Mouse (Mus musculus): ENCODE measurements around the gene Nsun7. TPM values are rescaled to one million over a fixed set of nuclear protein-coding genes. Genes with fewer than 3 reads are reported as not detected.

The Nsun7 gene
- polyA plus RNA-seq, 1 experiment, result 1.3 TPM

DNA sequence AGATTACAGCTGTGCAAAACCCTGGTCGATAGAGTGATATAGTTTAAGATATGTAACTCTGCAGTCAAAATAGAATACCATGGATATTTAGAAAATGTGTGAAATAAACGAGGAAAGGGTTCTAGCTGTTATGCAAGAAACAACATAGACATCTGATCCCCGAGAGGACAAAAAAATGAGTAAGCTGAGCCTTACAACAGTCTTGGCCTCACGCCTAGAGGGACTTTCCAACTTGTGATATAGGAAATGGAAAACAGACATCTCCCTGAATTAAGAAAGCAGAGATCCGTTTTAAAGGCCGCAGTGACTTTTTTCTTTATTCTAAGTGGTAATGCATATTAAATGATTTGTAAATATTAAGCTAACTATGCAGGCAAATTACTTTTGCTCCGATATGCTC lies 9.9 kb downstream of the Nsun7 start:
- Histone ChIP-seq H3K4me1 (ENCODE audit: control insufficient read depth, insufficient read depth, low read length) (no peaks in the 10 kb centered on the region), H3K4me3 (replicated peaks; ENCODE audit: extremely low read depth, low read depth, low read length) (no peak overlapping the region)
- no peak for DNase-seq
- 58% methylated on average over 7 of the region's 7 CpGs for WGBS
- TF ChIP-seq CTCF (IDR thresholded peaks at IDR 0.05; ENCODE audit: insufficient read depth, low read length) (no peak), POLR2A (IDR thresholded peaks at IDR 0.05; ENCODE audit: borderline replicate concordance, extremely low read depth, low read depth, low read length) (no peak)

DNA sequence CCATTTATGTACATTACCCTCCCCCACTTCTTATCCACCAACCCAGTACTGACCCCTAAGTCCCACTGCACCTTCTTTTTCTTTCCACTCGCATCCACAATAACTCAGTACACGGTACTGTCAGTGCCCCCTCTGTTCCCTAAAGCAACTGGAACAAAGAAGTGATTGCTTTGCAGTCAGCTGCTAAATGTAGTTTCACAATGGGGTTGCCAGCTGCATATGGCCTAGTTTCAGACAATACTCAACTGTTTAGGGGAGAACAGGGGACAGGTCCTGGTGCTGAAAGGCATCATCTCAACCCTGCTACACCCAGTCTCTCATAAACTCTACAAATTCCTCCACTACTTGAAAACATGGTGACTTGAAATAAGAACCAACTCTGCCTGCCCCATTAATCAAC lies 11.4 kb downstream of the Nsun7 start:
- 80% methylated on average over 2 of the region's 2 CpGs for WGBS
- no peaks in the 10 kb centered on the region for H3K4me1 ChIP-seq (ENCODE audit: control insufficient read depth, insufficient read depth, low read length)

DNA sequence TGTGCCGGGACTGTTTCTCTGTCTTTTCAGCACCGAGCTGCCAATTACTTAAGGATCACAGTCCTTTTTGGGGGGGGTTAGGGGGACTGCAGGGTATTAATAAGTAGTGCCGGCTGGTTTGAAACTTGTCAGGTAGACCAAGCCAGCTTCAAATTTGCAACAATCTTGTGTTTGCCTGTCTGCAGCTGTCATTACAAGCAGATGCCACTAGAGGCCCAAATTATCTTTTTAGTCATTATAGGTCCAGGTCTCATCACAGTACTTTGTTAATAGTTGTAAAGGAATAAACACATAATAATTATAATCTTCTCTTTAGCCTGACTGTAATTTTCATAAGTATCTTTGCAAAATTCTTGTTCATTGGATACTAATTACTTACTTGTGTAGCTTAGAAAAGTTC lies 14.7 kb downstream of the Nsun7 start:
- DNase-seq, result no peak
- no peak for TF ChIP-seq POLR2A (IDR thresholded peaks at IDR 0.05; ENCODE audit: borderline replicate concordance, extremely low read depth, low read depth, low read length)
- TF ChIP-seq CTCF (IDR thresholded peaks at IDR 0.05; ENCODE audit: insufficient read depth, low read length), result no peak
- WGBS, result 62% methylated on average over 3 of the region's 3 CpGs
- no peak overlapping the region for H3K4me3 ChIP-seq (replicated peaks; ENCODE audit: extremely low read depth, low read depth, low read length)
- no peaks in the 10 kb centered on the region for H3K4me1 ChIP-seq (ENCODE audit: control insufficient read depth, insufficient read depth, low read length)

More for the DNA sequence above, 11.4 kb downstream of the Nsun7 start:
- no peak overlapping the region for H3K4me3 ChIP-seq (replicated peaks; ENCODE audit: extremely low read depth, low read depth, low read length)
- TF ChIP-seq CTCF (IDR thresholded peaks at IDR 0.05; ENCODE audit: insufficient read depth, low read length) (no peak), POLR2A (IDR thresholded peaks at IDR 0.05; ENCODE audit: borderline replicate concordance, extremely low read depth, low read depth, low read length) (no peak)
- no peak for DNase-seq

DNA sequence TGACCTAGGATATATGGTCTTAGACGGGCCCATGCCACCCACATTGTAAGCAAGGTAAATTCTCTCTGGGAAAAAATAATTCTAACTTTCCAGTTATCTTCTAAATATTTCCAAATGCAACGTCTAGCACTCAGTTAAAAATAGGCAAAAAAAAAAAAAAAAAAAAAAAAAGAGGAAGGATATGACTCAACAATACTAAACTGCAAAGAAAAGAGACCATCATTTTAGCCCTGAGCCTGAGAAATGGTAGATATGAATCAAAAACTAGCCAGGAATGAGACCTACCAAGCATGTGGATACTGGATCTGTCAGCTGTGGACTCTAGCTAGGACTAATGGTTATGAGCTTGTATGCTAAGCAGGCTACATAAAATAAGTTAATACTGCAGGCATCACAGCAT lies 20.0 kb downstream of the Nsun7 start:
- no peak for TF ChIP-seq POLR2A (IDR thresholded peaks at IDR 0.05; ENCODE audit: borderline replicate concordance, extremely low read depth, low read depth, low read length)
- TF ChIP-seq CTCF (IDR thresholded peaks at IDR 0.05; ENCODE audit: insufficient read depth, low read length), result no peak
- 49% methylated on average over 2 of the region's 2 CpGs for WGBS

DNA sequence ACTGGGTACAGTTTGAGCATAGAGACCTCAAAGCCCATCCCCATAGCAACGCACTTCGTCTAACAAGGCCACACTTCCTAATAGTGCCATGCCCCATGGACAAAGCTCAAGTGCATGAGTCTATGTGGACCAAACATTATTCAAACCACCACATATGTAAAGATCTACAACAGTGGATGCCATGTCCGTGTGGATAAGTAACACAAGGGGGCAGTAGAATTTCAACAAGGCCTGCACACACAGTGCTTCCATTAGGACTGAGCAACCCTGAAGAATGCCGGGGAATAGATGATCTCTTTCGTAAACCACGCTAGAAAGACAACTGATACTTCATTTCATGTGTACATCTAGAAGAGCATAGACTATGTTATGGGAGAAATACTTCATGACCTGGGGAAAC lies 21.0 kb downstream of the Nsun7 start:
- no peak for DNase-seq
- WGBS, result 79% methylated on average over 6 of the region's 6 CpGs
- Histone ChIP-seq H3K4me3 (replicated peaks; ENCODE audit: extremely low read depth, low read depth, low read length) (no peak overlapping the region), H3K4me1 (ENCODE audit: control insufficient read depth, insufficient read depth, low read length) (no peaks in the 10 kb centered on the region)
- TF ChIP-seq CTCF (IDR thresholded peaks at IDR 0.05; ENCODE audit: insufficient read depth, low read length), result no peak

More for the DNA sequence above, 20.0 kb downstream of the Nsun7 start:
- H3K4me3 ChIP-seq (replicated peaks; ENCODE audit: extremely low read depth, low read depth, low read length), result no peak overlapping the region
- H3K4me1 ChIP-seq (ENCODE audit: control insufficient read depth, insufficient read depth, low read length), result no peaks in the 10 kb centered on the region
- DNase-seq, result no peak

DNA sequence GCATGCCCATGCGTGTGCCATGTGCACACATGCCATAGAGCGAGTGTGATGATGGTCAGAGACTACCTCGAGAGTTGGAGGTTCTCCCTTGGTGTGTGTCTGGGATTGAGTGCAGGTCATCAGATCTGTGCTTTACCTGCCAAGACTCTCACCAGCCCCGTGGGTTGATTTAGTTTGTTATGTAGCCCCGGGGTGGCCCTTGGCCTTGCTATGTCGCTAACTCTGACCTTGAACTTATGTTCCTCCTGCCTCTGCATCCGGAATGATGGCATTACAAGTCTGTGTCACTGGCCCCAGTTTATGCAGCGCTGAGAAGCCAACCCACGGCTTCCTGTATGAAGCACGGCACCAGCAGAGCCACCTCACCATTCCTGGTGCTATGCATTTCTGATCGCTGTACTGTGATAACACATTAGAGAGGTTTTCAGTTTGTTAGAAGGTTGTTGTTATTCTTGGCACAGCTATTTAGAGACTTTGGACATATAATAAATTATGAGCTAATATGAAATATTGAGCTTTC lies 34.5 kb downstream of the Nsun7 start:
- TF ChIP-seq POLR2A (IDR thresholded peaks at IDR 0.05; ENCODE audit: borderline replicate concordance, extremely low read depth, low read depth, low read length), result no peak
- no peak for TF ChIP-seq CTCF (IDR thresholded peaks at IDR 0.05; ENCODE audit: insufficient read depth, low read length)
- H3K4me3 ChIP-seq (replicated peaks; ENCODE audit: extremely low read depth, low read depth, low read length), result no peak overlapping the region
- WGBS, result 67% methylated on average over 11 of the region's 11 CpGs
- DNase-seq, result no peak
- H3K4me1 ChIP-seq (ENCODE audit: control insufficient read depth, insufficient read depth, low read length), result no peaks in the 10 kb centered on the region

DNA sequence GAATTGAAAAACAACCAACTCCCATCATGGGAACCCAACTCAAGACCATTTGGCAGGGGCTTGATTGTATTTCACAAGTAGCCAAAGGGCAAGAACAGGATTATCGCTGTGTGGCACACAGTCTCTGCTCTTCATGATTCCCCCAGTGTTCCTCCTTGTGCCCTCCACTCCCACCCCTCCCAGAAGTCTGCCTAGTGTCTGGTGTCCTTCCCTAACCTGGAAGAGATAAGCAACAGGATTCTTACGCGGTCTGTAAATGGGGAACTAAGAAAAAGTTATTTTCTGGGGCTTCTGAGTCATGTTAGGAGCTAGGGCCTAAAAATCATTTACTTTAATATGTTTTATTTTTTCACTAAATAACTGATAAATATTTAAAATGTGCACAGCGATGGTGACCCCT lies 35.3 kb downstream of the Nsun7 start:
- DNase-seq, result no peak
- TF ChIP-seq CTCF (IDR thresholded peaks at IDR 0.05; ENCODE audit: insufficient read depth, low read length), result no peak
- TF ChIP-seq POLR2A (IDR thresholded peaks at IDR 0.05; ENCODE audit: borderline replicate concordance, extremely low read depth, low read depth, low read length), result no peak
- no peaks in the 10 kb centered on the region for H3K4me1 ChIP-seq (ENCODE audit: control insufficient read depth, insufficient read depth, low read length)
- no peak overlapping the region for H3K4me3 ChIP-seq (replicated peaks; ENCODE audit: extremely low read depth, low read depth, low read length)
- 89% methylated on average over 4 of the region's 4 CpGs for WGBS

DNA sequence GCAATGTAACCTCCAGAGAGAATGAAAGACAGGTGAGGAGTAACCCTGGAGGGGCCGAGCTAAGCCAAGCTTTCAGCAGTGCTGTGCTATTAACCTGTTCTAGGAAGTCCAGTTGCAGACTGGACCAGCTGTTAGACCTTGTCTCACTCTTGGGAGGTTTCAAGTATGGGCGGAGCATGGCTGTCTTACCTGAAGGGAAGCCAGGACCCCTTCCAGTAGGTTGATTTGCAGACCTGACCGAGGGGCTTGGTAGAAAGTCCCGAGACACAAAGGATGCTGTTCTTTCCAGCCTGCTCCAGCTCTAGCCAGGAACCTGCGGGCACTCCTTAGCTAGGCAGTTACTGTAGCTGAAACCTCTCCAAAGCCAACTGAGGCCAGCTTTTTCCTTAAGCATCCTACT lies 36.4 kb downstream of the Nsun7 start:
- no peak for DNase-seq
- WGBS, result 97% methylated on average over 5 of the region's 5 CpGs
- no peak for TF ChIP-seq CTCF (IDR thresholded peaks at IDR 0.05; ENCODE audit: insufficient read depth, low read length)
- no peak for TF ChIP-seq POLR2A (IDR thresholded peaks at IDR 0.05; ENCODE audit: borderline replicate concordance, extremely low read depth, low read depth, low read length)
- Histone ChIP-seq H3K4me3 (replicated peaks; ENCODE audit: extremely low read depth, low read depth, low read length) (no peak overlapping the region), H3K4me1 (ENCODE audit: control insufficient read depth, insufficient read depth, low read length) (no peaks in the 10 kb centered on the region)

DNA sequence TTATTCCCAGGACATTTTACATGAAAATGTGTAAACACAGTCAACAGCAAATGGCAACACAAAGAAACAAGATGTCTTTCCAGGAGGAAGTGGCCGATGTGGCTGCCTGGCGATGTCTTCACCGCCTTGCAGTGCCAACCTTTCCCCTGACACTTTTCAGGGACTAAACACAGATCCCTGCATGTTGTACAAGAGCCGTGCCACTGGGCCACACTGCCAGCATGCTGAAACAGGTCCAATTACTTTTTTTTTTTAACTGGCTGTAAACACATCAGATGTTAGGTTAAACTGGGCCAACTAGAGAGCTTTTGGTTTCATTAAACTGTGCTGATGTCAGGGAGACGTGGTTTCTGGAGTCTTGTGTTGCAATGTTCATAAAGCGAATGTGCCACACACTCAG lies 39.2 kb downstream of the Nsun7 start:
- no peak for TF ChIP-seq POLR2A (IDR thresholded peaks at IDR 0.05; ENCODE audit: borderline replicate concordance, extremely low read depth, low read depth, low read length)
- no peak for TF ChIP-seq CTCF (IDR thresholded peaks at IDR 0.05; ENCODE audit: insufficient read depth, low read length)
- Histone ChIP-seq H3K4me1 (ENCODE audit: control insufficient read depth, insufficient read depth, low read length) (0 out of 2 replicates have a peak, but pooled peaks cover 4% of the 10 kb centered on the region), H3K4me3 (replicated peaks; ENCODE audit: extremely low read depth, low read depth, low read length) (no peak overlapping the region)
- DNase-seq, result no peak
- WGBS, result 71% methylated on average over 6 of the region's 6 CpGs

DNA sequence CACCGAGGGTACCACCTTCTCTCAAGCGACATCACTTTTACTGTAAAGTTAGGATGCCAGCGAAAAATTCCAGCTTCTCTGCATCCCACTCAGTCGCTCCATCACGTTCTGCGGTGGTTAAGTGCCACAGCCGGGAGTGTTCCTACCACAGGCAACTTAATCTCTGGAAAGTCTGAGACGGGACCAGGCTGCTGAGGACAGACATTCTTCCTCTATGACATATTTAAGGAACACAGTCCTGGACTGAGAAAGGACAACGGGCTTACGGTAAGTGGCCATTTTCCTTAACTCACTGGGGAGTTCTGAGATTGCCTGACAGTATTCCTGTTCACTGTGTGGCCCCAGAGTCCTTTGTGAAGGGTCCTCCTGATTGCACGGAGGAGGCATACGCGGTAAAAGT lies 40.9 kb downstream of the Nsun7 start:
- Histone ChIP-seq H3K4me3 (replicated peaks; ENCODE audit: extremely low read depth, low read depth, low read length) (no peak overlapping the region), H3K4me1 (ENCODE audit: control insufficient read depth, insufficient read depth, low read length) (0 out of 2 replicates have a peak, but pooled peaks cover 4% of the 10 kb centered on the region)
- WGBS, result 90% methylated on average over 13 of the region's 13 CpGs
- no peak for DNase-seq
- TF ChIP-seq POLR2A (IDR thresholded peaks at IDR 0.05; ENCODE audit: borderline replicate concordance, extremely low read depth, low read depth, low read length) (no peak), CTCF (IDR thresholded peaks at IDR 0.05; ENCODE audit: insufficient read depth, low read length) (no peak)
